Mouse (Mus musculus) gastrocnemius, postnatal 14 days (tissue): ENCODE data around the gene Klrd1. TPM values are rescaled to one million over a fixed set of nuclear protein-coding genes. Genes with fewer than 3 reads are reported as not detected.
"Not testable (repeated sequence)": the region's sequence is repeated elsewhere in the genome, so short reads cannot be mapped to it uniquely, and the experiment has no call there.

Experiments
- DNase-seq: peaks from one replicate; pipeline ENCODE4 v3.0.0; 2021; ENCODE audit warnings: mixed read lengths
- intact Hi-C: fragments of 180-260 bp; cut with DNase I; formaldehyde crosslinking; loops from one replicate; pipeline ENCODE4 v1.15.1; 2025; ENCODE audit warnings: low total_unique reads
- long read RNA-seq, 2 experiments: library from polyadenylated mRNA; stranded (forward); transcript quantifications; one replicate each; pipeline ENCODE4 v2.0.0; 2021
- total RNA-seq, 2 experiments: library from RNA; stranded (reverse); gene quantifications; 2 replicates each; pipeline ENCODE4 v1.2.3; 2021

Gene Klrd1
- not detected for total RNA-seq
- long read RNA-seq, experiment 1: 0 reads
- long read RNA-seq, experiment 2: 0 reads

- intact Hi-C loops: no loop called here
Observed at GRCm38 (mm10) chr6:129591508-129591907, at the start of gene Klrd1. Gene Klrd1 (plus strand): TSS chr6:129591782.

GRCm38 (mm10) chr6:129541931-129542330 is 49.7 kb upstream of the Klrd1 start:
- DNase-seq: no peak
- intact Hi-C loops: no loop called here

More at GRCm38 (mm10) chr6:129591508-129591907, at the start of gene Klrd1:
- no peak for DNase-seq

GRCm38 (mm10) chr6:129542540-129542939 is 49.0 kb upstream of the Klrd1 start:
- no peak for DNase-seq
- intact Hi-C loops: no loop called here

GRCm38 (mm10) chr6:129543709-129544606 is 47.6 kb upstream of the Klrd1 start:
- peak; percentile 38 for DNase-seq
- intact Hi-C loops: no loop called here

- intact Hi-C loops: no loop called here
- DNase-seq: no peak
Observed at GRCm38 (mm10) chr6:129547277-129547676, 44.3 kb upstream of the Klrd1 start.

GRCm38 (mm10) chr6:129548009-129548408 is 43.6 kb upstream of the Klrd1 start:
- intact Hi-C loops: no loop called here
- DNase-seq: no peak

GRCm38 (mm10) chr6:129557298-129558023 is 34.1 kb upstream of the Klrd1 start:
- DNase-seq: no peak
- intact Hi-C loops: no loop called here

GRCm38 (mm10) chr6:129558946-129559640 is 32.5 kb upstream of the Klrd1 start:
- intact Hi-C loops: no loop called here
- DNase-seq: peak; percentile 50

- DNase-seq: no peak
- intact Hi-C loops: no loop called here
Observed at GRCm38 (mm10) chr6:129559641-129560027, 31.9 kb upstream of the Klrd1 start.

- intact Hi-C loops: no loop called here
- no peak for DNase-seq
Observed at GRCm38 (mm10) chr6:129565257-129565656, 26.3 kb upstream of the Klrd1 start.

- intact Hi-C loops: no loop called here
- DNase-seq: no peak
Observed at GRCm38 (mm10) chr6:129575315-129575714, 16.3 kb upstream of the Klrd1 start.

GRCm38 (mm10) chr6:129577605-129578004 is 14.0 kb upstream of the Klrd1 start, which contains the start of gene Klre1:
Gene Klre1 (plus strand): TSS chr6:129577905.
- DNase-seq: no peak
- intact Hi-C loops: no loop called here

GRCm38 (mm10) chr6:129581274-129581673 is 10.3 kb upstream of the Klrd1 start:
- no peak for DNase-seq
- intact Hi-C loops: no loop called here

GRCm38 (mm10) chr6:129581896-129582295 is 9.7 kb upstream of the Klrd1 start:
- intact Hi-C loops: no loop called here
- no peak for DNase-seq

GRCm38 (mm10) chr6:129583014-129583413 is 8.6 kb upstream of the Klrd1 start:
- intact Hi-C loops: no loop called here
- no peak for DNase-seq

GRCm38 (mm10) chr6:129608372-129608771 is 16.8 kb downstream of the Klrd1 start:
- intact Hi-C loops: no loop called here
- DNase-seq: no peak

GRCm38 (mm10) chr6:129623735-129624134 is 32.2 kb downstream of the Klrd1 start, which contains the start of gene Klrk1:
Gene Klrk1 (minus strand): TSS chr6:129623864.
- intact Hi-C loops: no loop called here
- DNase-seq: no peak

- intact Hi-C loops, DNase-seq: not testable (repeated sequence)
Observed at GRCm38 (mm10) chr6:129631046-129631445, 39.5 kb downstream of the Klrd1 start.

- intact Hi-C loops, DNase-seq: not testable (repeated sequence)
Observed at GRCm38 (mm10) chr6:129643237-129643636, 51.7 kb downstream of the Klrd1 start, which contains the start of gene Klrc3. Gene Klrc3 (minus strand): TSS chr6:129643337.

GRCm38 (mm10) chr6:129644054-129644453 is 52.5 kb downstream of the Klrd1 start:
- DNase-seq, intact Hi-C loops: not testable (repeated sequence)
